In genomic region chr2:75055187-75055543, GRCm38 (mm10) we compare ENCODE assay signal across 8 mouse cellular contexts.
DNase-seq lines count a peak whose midpoint lies in the region; ATAC-seq and TF ChIP-seq lines count a peak whose summit lies in the region.

No protein-coding gene starts in this region.

- H3K27me3 ChIP-seq in forebrain, embryonic 11.5 days (ENCODE audit: control insufficient read depth, insufficient read depth, low read length), result no peaks in the 10 kb centered on the region; the same call in 1 of the 2 replicates
- H3K27me3 ChIP-seq in hindbrain, embryonic 13.5 days, result peaks cover 4% of the 10 kb centered on the region; the same call in 1 of the 2 replicates
- peaks cover 51% of the 10 kb centered on the region for H3K27me3 ChIP-seq in limb, embryonic 10.5 days (ENCODE audit: low read depth, poor library complexity, severe bottlenecking)
- H3K27me3 ChIP-seq in midbrain, embryonic 14.5 days (ENCODE audit: control insufficient read depth, insufficient read depth, low read length), result no peaks in the 10 kb centered on the region

- H3K4me3 ChIP-seq in bone marrow, adult 2 months (replicated peaks; ENCODE audit: control insufficient read depth, low read depth, low read length), result no peak overlapping the region
- peak overlapping the region; percentile 24 for H3K4me3 ChIP-seq in forebrain, embryonic 11.5 days (ENCODE audit: low read depth, low read length)
- H3K4me3 ChIP-seq in hindbrain, embryonic 13.5 days, result peak overlapping the region; percentile 37
- peak overlapping the region; percentile 46 for H3K4me3 ChIP-seq in limb, embryonic 10.5 days
- peak overlapping the region; percentile 30 for H3K4me3 ChIP-seq in midbrain, embryonic 14.5 days (replicated peaks; ENCODE audit: low read depth, low read length)

- no peak for TF ChIP-seq POLR2A in bone marrow, adult 2 months (IDR thresholded peaks at IDR 0.05; ENCODE audit: borderline replicate concordance, control insufficient read depth, low read depth, low read length)

- 3% methylated on average over 6 of the region's 6 CpGs for WGBS in bone marrow, adult 2 months
- WGBS in forebrain, embryonic 11.5 days, result under 1% methylated on average over 6 of the region's 6 CpGs
- WGBS in hindbrain, embryonic 13.5 days, result under 1% methylated on average over 6 of the region's 6 CpGs
- whole genome bisulfite sequencing in limb, embryonic 10.5 days, result 1% methylated on average over 6 of the region's 6 CpGs
- 3% methylated on average over 6 of the region's 6 CpGs for WGBS in midbrain, embryonic 14.5 days

- H3K9ac ChIP-seq in forebrain, embryonic 11.5 days (ENCODE audit: low read length), result peak overlapping the region; percentile 49; the same call in 1 of the 2 replicates
- peak overlapping the region; percentile 68 for H3K9ac ChIP-seq in hindbrain, embryonic 13.5 days
- H3K9ac ChIP-seq in midbrain, embryonic 14.5 days (replicated peaks; ENCODE audit: low read length), result peak overlapping the region; percentile 44; the same call in 1 of the 2 replicates

- peak; percentile 44 for DNase-seq in ovary, postnatal 14 days (ENCODE audit: low spot score)
- DNase-seq in ovary, adult 18-20 months (ENCODE audit: low spot score), result no peak
- peak; percentile 69 for DNase-seq in forebrain, embryonic 11.5 days (ENCODE audit: low spot score)
- DNase-seq in limb, embryonic 10.5 days (ENCODE audit: low spot score), result peak; percentile 79
- DNase-seq in midbrain, embryonic 14.5 days, result peak; percentile 92
- DNase-seq in thymus, postnatal 0 days (ENCODE audit: low spot score), result peak; percentile 77

- ATAC-seq in forebrain, embryonic 11.5 days (replicated peaks; ENCODE audit: low FRiP score), result peak; percentile 21
- peak; percentile 60; the same call in 1 of the 2 replicates for ATAC-seq in hindbrain, embryonic 13.5 days (ENCODE audit: low FRiP score)
- ATAC-seq in midbrain, embryonic 14.5 days (ENCODE audit: low FRiP score, low TSS enrichment), result peak; percentile 43; the same call in 1 of the 2 replicates

- H3K27ac ChIP-seq in bone marrow, adult 2 months (ENCODE audit: control insufficient read depth, insufficient read depth, low read depth, low read length, poor library complexity), result no peak overlapping the region
- no peak overlapping the region for H3K27ac ChIP-seq in forebrain, embryonic 11.5 days (ENCODE audit: low read depth, low read length)
- H3K27ac ChIP-seq in hindbrain, embryonic 13.5 days, result peak overlapping the region; percentile 74
- peak overlapping the region; percentile 85 for H3K27ac ChIP-seq in limb, embryonic 10.5 days
- H3K27ac ChIP-seq in midbrain, embryonic 14.5 days (replicated peaks; ENCODE audit: low read depth, low read length), result peak overlapping the region; percentile 52; the same call in 1 of the 2 replicates

- H3K4me2 ChIP-seq in forebrain, embryonic 11.5 days (ENCODE audit: low read depth, low read length, severe bottlenecking), result peak overlapping the region; percentile 59
- peak overlapping the region; percentile 63 for H3K4me2 ChIP-seq in hindbrain, embryonic 13.5 days
- H3K4me2 ChIP-seq in midbrain, embryonic 14.5 days (ENCODE audit: low read length), result peak overlapping the region; percentile 66

- H3K36me3 ChIP-seq in forebrain, embryonic 11.5 days (ENCODE audit: control insufficient read depth, insufficient read depth, low read length), result no peaks in the 10 kb centered on the region
- H3K36me3 ChIP-seq in hindbrain, embryonic 13.5 days, result no peaks in the 10 kb centered on the region
- no peaks in the 10 kb centered on the region for H3K36me3 ChIP-seq in limb, embryonic 10.5 days
- H3K36me3 ChIP-seq in midbrain, embryonic 14.5 days (ENCODE audit: control insufficient read depth, insufficient read depth, low read length), result no peaks in the 10 kb centered on the region

- peak; percentile 66 for TF ChIP-seq CTCF in bone marrow, adult 2 months (IDR thresholded peaks at IDR 0.05; ENCODE audit: control insufficient read depth, insufficient read depth, low read length)

- no peaks in the 10 kb centered on the region for H3K9me3 ChIP-seq in forebrain, embryonic 11.5 days (ENCODE audit: control insufficient read depth, low read length)
- no peaks in the 10 kb centered on the region for H3K9me3 ChIP-seq in hindbrain, embryonic 13.5 days
- H3K9me3 ChIP-seq in limb, embryonic 10.5 days (replicated peaks), result no peaks in the 10 kb centered on the region
- no peaks in the 10 kb centered on the region for H3K9me3 ChIP-seq in midbrain, embryonic 14.5 days (ENCODE audit: control insufficient read depth, low read length)

- H3K4me1 ChIP-seq in bone marrow, adult 2 months (ENCODE audit: control insufficient read depth, insufficient read depth, low read length), result no peaks in the 10 kb centered on the region
- peaks cover 3% of the 10 kb centered on the region; the same call in 1 of the 2 replicates for H3K4me1 ChIP-seq in forebrain, embryonic 11.5 days (replicated peaks; ENCODE audit: control insufficient read depth, insufficient read depth, low read length)
- H3K4me1 ChIP-seq in hindbrain, embryonic 13.5 days (replicated peaks), result peaks cover 13% of the 10 kb centered on the region
- peaks cover 18% of the 10 kb centered on the region for H3K4me1 ChIP-seq in limb, embryonic 10.5 days
- peaks cover 4% of the 10 kb centered on the region; the same call in 1 of the 2 replicates for H3K4me1 ChIP-seq in midbrain, embryonic 14.5 days (ENCODE audit: control insufficient read depth, insufficient read depth, low read length)

Comparison
In these comparisons a context has a peak if more than half of its experiments do, and no peak if none do; other contexts are left out.
1. H3K27ac ChIP-seq: peak in hindbrain, embryonic 13.5 days (single experiment), limb, embryonic 10.5 days (single experiment) and midbrain, embryonic 14.5 days (single experiment); none in bone marrow, adult 2 months (single experiment) and forebrain, embryonic 11.5 days (single experiment).
2. Peak in every context shown above with its lines, with median percentiles within 50 percentile points of each other: ATAC-seq, H3K4me2 ChIP-seq and H3K9ac ChIP-seq.